Mouse (Mus musculus): ENCODE data around the gene Syvn1.

- TF ChIP-seq EP300 (IDR thresholded peaks at IDR 0.05; ENCODE audit: insufficient read depth, low read depth, low read length) (no peak), POLR2A (IDR thresholded peaks at IDR 0.05; ENCODE audit: insufficient read depth, low read depth, low read length) (no peak)
Observed at GRCm38 (mm10) chr19:6101186-6101585, 54.8 kb downstream of the Syvn1 start.

All from heart, adult 2 months (tissue).